Mouse (Mus musculus) neural tube, embryonic 13.5 days (tissue): Measurements from ENCODE around the gene Arid3a. TPM values are rescaled to one million over a fixed set of nuclear protein-coding genes. Genes with fewer than 3 reads are reported as not detected.

Experiments used
- ATAC-seq: fragments of 200-750 bp; cut with Nextera tagmentation; 2 replicates; pipeline ENCODE4 v1.8.0; 2017; ENCODE audit warnings: low read depth, mild to moderate bottlenecking, moderate TSS enrichment, moderate library complexity
- H3K27ac ChIP-seq: fragments of 300-500 bp; sonication (generic); replicated peaks from 2 replicates; pipeline ENCODE4 v1.5.1; 2015; ENCODE audit warnings: moderate library complexity, mild to moderate bottlenecking, inconsistent platforms
- H3K27me3 ChIP-seq: fragments of 300-500 bp; sonication (generic); 2 replicates; pipeline ENCODE4 v1.6.1; 2015; ENCODE audit warnings: mild to moderate bottlenecking, inconsistent platforms
- H3K36me3 ChIP-seq: fragments of 300-500 bp; sonication (generic); 2 replicates; pipeline ENCODE4 v1.6.1; 2015; ENCODE audit warnings: mild to moderate bottlenecking, inconsistent platforms
- H3K4me1 ChIP-seq: fragments of 300-500 bp; sonication (generic); replicated peaks from 2 replicates; pipeline ENCODE4 v1.6.1; 2015; ENCODE audit warnings: inconsistent platforms
- H3K4me2 ChIP-seq: fragments of 300-500 bp; sonication (generic); 2 replicates; pipeline ENCODE4 v1.6.1; 2015; ENCODE audit warnings: inconsistent platforms, mild to moderate bottlenecking, moderate library complexity
- H3K4me3 ChIP-seq: fragments of 300-500 bp; sonication (generic); 2 replicates; pipeline ENCODE4 v1.5.1; 2015; ENCODE audit warnings: mild to moderate bottlenecking, inconsistent platforms
- H3K9ac ChIP-seq: fragments of 300-500 bp; sonication (generic); 2 replicates; pipeline ENCODE4 v1.6.1; 2015; ENCODE audit warnings: moderate library complexity, mild to moderate bottlenecking, inconsistent platforms
- H3K9me3 ChIP-seq: fragments of 300-500 bp; sonication (generic); 2 replicates; pipeline ENCODE4 v1.6.1; 2016; ENCODE audit warnings: inconsistent platforms
- WGBS: fragments of 180-500 bp; shearing (Covaris S2); methylation state at CpG from one replicate; pipeline ENCODE4 v1.1.7; 2015; 5-methylcytosine and 5-hydroxymethylcytosine counted together
- polyA plus RNA-seq: library from polyadenylated mRNA; unstranded; fragments of >200 nt; fragmentation: Nextera tagmentation; extraction: Ambion mirVana; gene quantifications from 2 replicates; pipeline ENCODE4 v1.2.1, GENCODE M21; 2015

The Arid3a gene
- polyA plus RNA-seq, 1 experiment from 2014 or later: 5.4 TPM

DNA sequence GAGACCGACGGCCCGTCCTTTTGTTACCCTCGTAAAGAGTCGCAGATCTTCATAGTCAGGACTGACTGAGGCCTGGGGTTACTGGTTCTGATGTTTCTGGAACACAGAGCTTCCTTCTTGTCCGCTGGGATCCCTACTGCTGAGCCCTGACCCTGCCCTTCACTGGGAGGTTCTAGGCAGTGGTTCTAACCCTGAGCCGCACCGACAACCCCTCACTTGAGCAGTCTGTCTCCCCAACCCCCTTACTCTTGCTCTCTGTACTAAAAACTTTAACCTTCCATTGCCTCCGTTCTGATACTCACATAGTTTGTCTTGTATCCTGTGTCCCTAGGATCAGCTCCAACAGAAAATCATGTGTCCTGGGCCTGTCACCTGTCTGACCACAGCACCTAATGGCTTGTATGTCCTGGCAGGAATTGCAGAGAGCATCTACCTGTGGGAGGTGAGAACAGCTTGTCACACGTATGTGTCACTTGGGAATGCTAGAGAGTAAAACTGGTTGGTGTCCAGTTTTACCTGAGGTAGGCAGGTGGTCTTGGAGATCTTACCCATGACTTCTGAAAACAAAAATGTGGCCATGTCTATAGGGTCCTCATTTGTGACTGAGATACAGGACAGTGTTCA, 33.9 kb downstream of the Arid3a start:
- Histone ChIP-seq H3K4me2 (peak overlapping the region; percentile 92), H3K27ac (0 out of 2 replicates have a peak overlapping the region, but pooled peaks have one; percentile 76), H3K36me3 (peaks cover 46% of the 10 kb centered on the region), H3K27me3 (no peaks in the 10 kb centered on the region), H3K9me3 (no peaks in the 10 kb centered on the region), H3K9ac (peak overlapping the region; percentile 85), H3K4me3 (peak overlapping the region; percentile 96), H3K4me1 (peaks cover 17% of the 10 kb centered on the region)
- ATAC-seq: no peak
- WGBS: 15% methylated on average over 10 of the region's 10 CpGs

DNA sequence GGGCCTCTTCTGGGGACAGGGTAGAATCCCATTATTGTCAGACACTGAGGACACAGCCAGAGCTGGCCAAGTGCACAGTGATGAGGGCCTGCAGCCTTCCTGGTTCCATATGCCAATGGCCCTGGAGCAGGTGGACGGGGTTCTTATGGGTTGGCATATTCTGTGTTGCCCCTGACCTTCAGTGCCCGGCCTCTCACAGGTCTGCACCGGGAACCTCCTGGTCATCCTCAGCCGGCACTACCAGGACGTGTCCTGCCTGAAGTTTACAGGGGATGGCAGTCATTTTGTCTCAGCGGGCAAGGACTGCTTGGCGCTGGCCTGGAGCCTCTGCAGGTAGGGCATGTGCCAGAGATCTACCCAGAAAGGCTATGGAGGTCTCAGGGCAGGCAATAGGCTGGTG, 37.9 kb downstream of the Arid3a start:
- H3K9ac ChIP-seq: no peak overlapping the region
- H3K27me3 ChIP-seq: peaks cover 15% of the 10 kb centered on the region
- no peak overlapping the region for H3K4me2 ChIP-seq
- 96% methylated on average over 7 of the region's 7 CpGs for WGBS
- H3K27ac ChIP-seq: no peak overlapping the region
- H3K4me1 ChIP-seq: peaks cover 12% of the 10 kb centered on the region
- H3K36me3 ChIP-seq: peaks cover 74% of the 10 kb centered on the region
- H3K4me3 ChIP-seq: no peak overlapping the region
- H3K9me3 ChIP-seq: no peaks in the 10 kb centered on the region
- no peak for ATAC-seq

DNA sequence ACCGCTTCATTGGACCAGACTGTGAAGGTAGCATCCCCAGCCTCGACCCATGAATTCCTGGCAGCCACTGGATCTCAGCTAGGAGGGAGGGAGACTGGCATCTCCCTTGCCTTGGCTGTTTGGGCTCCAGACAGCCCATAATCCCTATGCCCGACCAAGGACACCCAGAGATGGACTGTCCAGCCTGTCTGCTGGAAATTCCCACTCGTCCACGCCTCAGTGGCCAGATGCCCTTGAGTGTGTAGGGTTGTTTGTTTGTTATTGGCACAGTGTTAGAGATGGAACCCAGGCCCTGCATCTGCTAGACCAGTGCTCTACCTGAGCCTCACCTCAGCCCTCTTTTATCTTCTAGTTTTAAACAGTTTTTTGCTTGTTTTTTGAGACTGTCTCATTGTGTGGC, 38.5 kb downstream of the Arid3a start:
- peaks cover 74% of the 10 kb centered on the region for H3K36me3 ChIP-seq
- no peak overlapping the region for H3K9ac ChIP-seq
- no peak overlapping the region for H3K4me2 ChIP-seq
- H3K9me3 ChIP-seq: no peaks in the 10 kb centered on the region
- peaks cover 11% of the 10 kb centered on the region for H3K4me1 ChIP-seq
- H3K27ac ChIP-seq: no peak overlapping the region
- ATAC-seq: no peak
- peaks cover 21% of the 10 kb centered on the region for H3K27me3 ChIP-seq
- H3K4me3 ChIP-seq: no peak overlapping the region
- 86% methylated on average over 4 of the region's 5 CpGs for WGBS

DNA sequence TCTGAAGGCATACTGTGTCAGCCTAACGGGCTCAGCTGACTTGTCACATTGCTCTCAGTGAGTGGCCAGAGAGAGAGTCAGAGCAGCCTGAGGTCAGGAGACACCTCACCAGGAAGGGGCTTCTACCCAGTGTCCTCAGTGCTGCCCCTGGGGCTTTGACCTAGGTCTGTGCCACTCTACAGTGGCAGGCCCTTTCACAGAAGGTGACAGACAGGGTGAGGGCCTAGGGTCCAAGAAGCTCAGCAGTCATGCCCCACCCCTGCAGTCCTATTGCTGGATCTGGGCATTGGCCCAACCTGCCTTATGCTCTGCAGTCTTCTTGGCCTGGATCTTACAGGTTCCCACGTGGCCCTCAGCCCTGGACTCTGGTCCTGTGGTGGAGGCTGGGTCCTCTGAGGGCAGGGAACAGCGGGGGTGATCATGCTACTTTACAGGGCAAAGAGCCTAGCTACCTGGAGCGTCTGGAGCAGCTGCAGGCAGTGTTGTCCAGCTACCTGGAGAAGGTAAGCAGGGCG, 40.1 kb downstream of the Arid3a start:
- peaks cover 38% of the 10 kb centered on the region for H3K27me3 ChIP-seq
- H3K9me3 ChIP-seq: no peaks in the 10 kb centered on the region
- no peak overlapping the region for H3K27ac ChIP-seq
- peaks cover 66% of the 10 kb centered on the region for H3K36me3 ChIP-seq
- no peak overlapping the region for H3K4me3 ChIP-seq
- WGBS: 95% methylated on average over 5 of the region's 5 CpGs
- H3K9ac ChIP-seq: no peak overlapping the region
- H3K4me1 ChIP-seq: peaks cover 9% of the 10 kb centered on the region
- ATAC-seq: no peak
- no peak overlapping the region for H3K4me2 ChIP-seq

DNA sequence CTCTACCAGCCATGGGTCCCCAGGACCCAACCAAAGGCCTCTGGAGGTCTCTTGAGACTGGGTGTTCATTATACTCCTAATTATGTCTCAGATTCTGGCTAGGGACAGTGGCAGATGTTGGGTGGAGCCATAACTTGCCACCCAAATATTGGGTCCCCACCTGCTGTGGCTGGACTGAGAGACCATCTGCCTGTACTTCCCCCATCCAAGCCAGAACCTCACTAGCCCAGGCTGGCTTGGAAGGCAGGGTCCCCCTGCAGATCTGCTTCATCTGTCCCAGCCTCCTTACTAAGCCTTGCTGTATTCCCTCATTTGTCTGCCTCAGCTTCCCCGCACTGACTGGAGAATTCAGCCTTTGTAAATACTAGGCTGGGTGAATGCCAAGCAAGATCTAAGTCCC, 41.3 kb downstream of the Arid3a start:
- Histone ChIP-seq H3K4me1 (peaks cover 9% of the 10 kb centered on the region), H3K36me3 (peaks cover 54% of the 10 kb centered on the region), H3K27me3 (peaks cover 50% of the 10 kb centered on the region), H3K4me3 (no peak overlapping the region), H3K9me3 (no peaks in the 10 kb centered on the region), H3K4me2 (no peak overlapping the region), H3K27ac (no peak overlapping the region), H3K9ac (no peak overlapping the region)
- 80% methylated on average over 1 of the region's 1 CpGs for WGBS
- no peak for ATAC-seq

- no peak for ATAC-seq
- no peak overlapping the region for H3K4me2 ChIP-seq
- H3K27ac ChIP-seq: no peak overlapping the region
- peaks cover 9% of the 10 kb centered on the region for H3K4me1 ChIP-seq
- WGBS: 20% methylated on average over 3 of the region's 3 CpGs
- H3K36me3 ChIP-seq: peaks cover 50% of the 10 kb centered on the region
- H3K9ac ChIP-seq: no peak overlapping the region
- peaks cover 53% of the 10 kb centered on the region for H3K27me3 ChIP-seq
- no peaks in the 10 kb centered on the region for H3K9me3 ChIP-seq
- H3K4me3 ChIP-seq: no peak overlapping the region
Measured at GRCm38 (mm10) chr10:79969124-79969568, 42.3 kb downstream of the Arid3a start.

GRCm38 (mm10) chr10:79970415-79971182, 43.8 kb downstream of the Arid3a start, which contains the start of gene Grin3b:
Gene Grin3b, plus strand, starts transcription at chr10:79970715.
- Histone ChIP-seq H3K36me3 (peaks cover 50% of the 10 kb centered on the region), H3K9me3 (no peaks in the 10 kb centered on the region), H3K4me2 (peak within 1 kb of the TSS; percentile 57), H3K9ac (peak within 1 kb of the TSS; percentile 58), H3K4me1 (peaks cover 9% of the 10 kb centered on the region), H3K4me3 (peak within 1 kb of the TSS; percentile 31), H3K27ac (no peak within 1 kb of the TSS), H3K27me3 (peaks cover 53% of the 10 kb centered on the region)
- ATAC-seq: no peak
- 11% methylated on average over 34 of the region's 47 CpGs for WGBS

DNA sequence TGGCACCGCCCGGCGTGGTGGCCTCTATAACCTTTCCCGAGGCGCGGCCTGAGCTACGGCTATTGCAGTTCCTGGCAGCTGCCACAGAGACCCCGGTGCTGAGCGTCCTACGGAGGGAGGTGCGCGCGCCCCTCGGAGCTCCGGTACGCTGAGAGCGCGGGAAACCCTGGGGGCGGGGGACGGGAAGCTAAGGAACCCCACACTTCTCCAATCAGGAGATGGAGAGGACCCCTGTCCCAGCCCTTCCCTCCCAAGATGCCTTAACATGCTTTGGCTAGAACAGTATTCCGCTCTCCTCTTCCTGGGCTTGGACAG, 44.3 kb downstream of the Arid3a start:
- Histone ChIP-seq H3K4me2 (peak overlapping the region; percentile 57), H3K4me1 (peaks cover 9% of the 10 kb centered on the region), H3K9me3 (no peaks in the 10 kb centered on the region), H3K36me3 (peaks cover 50% of the 10 kb centered on the region), H3K9ac (peak overlapping the region; percentile 58), H3K27me3 (peaks cover 53% of the 10 kb centered on the region), H3K27ac (no peak overlapping the region), H3K4me3 (peak overlapping the region; percentile 31)
- ATAC-seq: no peak
- 3% methylated on average over 21 of the region's 21 CpGs for WGBS

DNA sequence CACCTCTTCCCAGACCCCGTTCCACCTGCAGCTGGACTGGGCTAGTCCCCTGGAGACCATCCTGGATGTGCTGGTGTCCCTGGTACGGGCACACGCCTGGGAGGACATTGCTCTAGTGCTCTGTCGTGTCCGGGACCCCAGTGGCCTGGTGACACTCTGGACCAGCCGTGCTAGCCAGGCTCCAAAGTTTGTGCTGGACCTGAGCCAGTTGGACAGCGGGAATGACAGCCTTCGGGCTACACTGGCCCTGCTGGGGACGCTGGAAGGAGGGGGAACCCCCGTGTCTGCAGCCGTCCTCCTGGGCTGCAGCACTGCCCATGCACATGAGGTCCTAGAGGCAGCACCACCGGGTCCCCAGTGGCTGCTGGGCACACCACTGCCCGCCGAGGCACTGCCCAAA, 46.0 kb downstream of the Arid3a start:
- Histone ChIP-seq H3K36me3 (peaks cover 50% of the 10 kb centered on the region), H3K4me1 (peaks cover 9% of the 10 kb centered on the region), H3K4me2 (no peak overlapping the region), H3K9ac (no peak overlapping the region), H3K27ac (no peak overlapping the region), H3K27me3 (peaks cover 53% of the 10 kb centered on the region), H3K4me3 (no peak overlapping the region), H3K9me3 (no peaks in the 10 kb centered on the region)
- WGBS: 61% methylated on average over 14 of the region's 14 CpGs
- ATAC-seq: no peak

DNA sequence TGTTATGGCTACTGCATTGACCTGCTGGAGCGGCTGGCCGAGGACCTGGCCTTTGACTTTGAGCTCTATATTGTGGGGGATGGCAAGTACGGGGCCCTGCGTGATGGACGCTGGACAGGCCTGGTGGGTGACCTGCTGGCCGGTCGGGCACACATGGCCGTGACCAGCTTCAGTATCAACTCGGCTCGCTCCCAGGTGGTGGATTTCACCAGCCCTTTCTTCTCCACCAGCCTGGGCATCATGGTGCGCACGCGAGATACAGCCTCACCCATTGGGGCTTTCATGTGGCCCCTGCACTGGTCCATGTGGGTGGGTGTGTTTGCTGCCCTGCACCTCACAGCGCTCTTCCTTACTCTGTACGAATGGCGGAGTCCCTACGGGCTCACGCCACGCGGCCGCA, 47.2 kb downstream of the Arid3a start:
- Histone ChIP-seq H3K9me3 (no peaks in the 10 kb centered on the region), H3K4me1 (peaks cover 9% of the 10 kb centered on the region), H3K36me3 (peaks cover 56% of the 10 kb centered on the region), H3K4me2 (no peak overlapping the region), H3K27me3 (peaks cover 44% of the 10 kb centered on the region), H3K4me3 (no peak overlapping the region), H3K27ac (no peak overlapping the region), H3K9ac (no peak overlapping the region)
- 90% methylated on average over 21 of the region's 21 CpGs for WGBS
- no peak for ATAC-seq

DNA sequence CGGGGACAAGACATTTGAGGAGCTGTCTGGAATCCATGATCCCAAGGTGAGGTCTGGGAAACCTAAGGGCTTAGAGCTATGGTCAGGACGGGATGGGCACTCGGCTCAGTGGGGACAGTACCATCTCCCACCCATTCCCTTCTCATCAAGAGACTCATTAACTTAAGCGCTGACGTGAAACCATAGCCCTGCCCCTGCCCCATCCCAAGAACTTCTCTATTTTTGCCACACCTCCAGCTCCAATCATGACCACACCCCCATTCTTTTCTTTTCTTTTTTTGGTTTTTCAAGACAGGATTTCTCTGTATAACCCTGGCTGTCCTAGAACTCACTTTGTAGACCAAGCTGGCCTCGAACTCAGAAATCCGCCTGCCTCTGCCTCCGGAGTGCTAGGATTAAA, 47.8 kb downstream of the Arid3a start:
- H3K27ac ChIP-seq: no peak overlapping the region
- H3K27me3 ChIP-seq: peaks cover 38% of the 10 kb centered on the region
- ATAC-seq: no peak
- H3K4me2 ChIP-seq: no peak overlapping the region
- no peaks in the 10 kb centered on the region for H3K9me3 ChIP-seq
- H3K9ac ChIP-seq: no peak overlapping the region
- 92% methylated on average over 8 of the region's 8 CpGs for WGBS
- peaks cover 9% of the 10 kb centered on the region for H3K4me1 ChIP-seq
- peaks cover 61% of the 10 kb centered on the region for H3K36me3 ChIP-seq
- no peak overlapping the region for H3K4me3 ChIP-seq

GRCm38 (mm10) chr10:79976071-79976721, 49.4 kb downstream of the Arid3a start:
- Histone ChIP-seq H3K4me2 (no peak overlapping the region), H3K27ac (no peak overlapping the region), H3K36me3 (peaks cover 62% of the 10 kb centered on the region), H3K9ac (no peak overlapping the region), H3K4me3 (no peak overlapping the region), H3K4me1 (peaks cover 10% of the 10 kb centered on the region), H3K27me3 (peaks cover 22% of the 10 kb centered on the region), H3K9me3 (no peaks in the 10 kb centered on the region)
- 83% methylated on average over 28 of the region's 28 CpGs for WGBS
- ATAC-seq: no peak
